Mouse (Mus musculus): Measurements from ENCODE around the gene Calr. TPM values are rescaled to one million over a fixed set of nuclear protein-coding genes. Genes with fewer than 3 reads are reported as not detected.

Calr gene
- polyA plus RNA-seq, 1 experiment from 2014 or later, result 619 TPM

GRCm38 (mm10) chr8:84811303-84811702, 35.4 kb downstream of the Calr start:
- H3K27ac ChIP-seq, result peak overlapping the region; percentile 64
- peak overlapping the region; percentile 54 for H3K4me2 ChIP-seq
- H3K27me3 ChIP-seq, result peaks cover 66% of the 10 kb centered on the region
- no peaks in the 10 kb centered on the region for H3K9me3 ChIP-seq
- WGBS, result 14% methylated on average over 10 of the region's 10 CpGs
- 0 out of 2 replicates have a peak overlapping the region, but pooled peaks have one; percentile 25 for H3K9ac ChIP-seq
- H3K36me3 ChIP-seq (replicated peaks), result no peaks in the 10 kb centered on the region
- H3K4me3 ChIP-seq (replicated peaks), result peak overlapping the region; percentile 25; the same call in 1 of the 2 replicates
- peaks cover 50% of the 10 kb centered on the region for H3K4me1 ChIP-seq
- ATAC-seq (ENCODE audit: low FRiP score), result no peak

DNA sequence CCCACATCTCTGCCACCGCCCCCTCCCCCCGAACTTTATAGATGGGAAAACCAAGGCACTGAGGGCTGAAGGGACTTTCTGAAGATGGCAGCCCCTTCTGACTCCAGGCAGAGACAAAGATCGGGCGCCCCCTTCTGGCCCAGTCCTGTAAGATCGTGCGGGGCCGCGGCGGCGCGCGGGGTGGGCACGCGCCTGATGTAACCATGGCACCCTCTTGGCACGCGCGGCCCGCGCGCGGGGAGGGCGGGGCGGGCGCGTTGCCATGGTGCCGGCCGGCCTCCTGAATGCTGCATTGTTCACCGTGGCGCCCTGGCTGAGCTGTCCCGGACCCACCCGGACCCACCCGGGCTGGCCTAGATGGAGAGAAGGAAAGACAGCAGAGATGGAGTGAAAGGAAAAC, 35.8 kb downstream of the Calr start:
- H3K4me3 ChIP-seq (replicated peaks), result peak overlapping the region; percentile 25; the same call in 1 of the 2 replicates
- peaks cover 50% of the 10 kb centered on the region for H3K4me1 ChIP-seq
- H3K9me3 ChIP-seq, result no peaks in the 10 kb centered on the region
- H3K27ac ChIP-seq, result peak overlapping the region; percentile 64
- peaks cover 69% of the 10 kb centered on the region for H3K27me3 ChIP-seq
- H3K9ac ChIP-seq, result 0 out of 2 replicates have a peak overlapping the region, but pooled peaks have one; percentile 25
- WGBS, result under 1% methylated on average over 32 of the region's 32 CpGs
- no peaks in the 10 kb centered on the region for H3K36me3 ChIP-seq (replicated peaks)
- peak; percentile 86 for ATAC-seq (ENCODE audit: low FRiP score)
- peak overlapping the region; percentile 54 for H3K4me2 ChIP-seq

- H3K27ac ChIP-seq, result 0 out of 2 replicates have a peak overlapping the region, but pooled peaks have one; percentile 46
- 67% methylated on average over 5 of the region's 5 CpGs for WGBS
- no peak for ATAC-seq (ENCODE audit: low FRiP score)
- H3K27me3 ChIP-seq, result peaks cover 71% of the 10 kb centered on the region
- no peaks in the 10 kb centered on the region for H3K36me3 ChIP-seq (replicated peaks)
- H3K4me1 ChIP-seq, result peaks cover 44% of the 10 kb centered on the region
- no peak overlapping the region for H3K9ac ChIP-seq
- no peak overlapping the region for H3K4me2 ChIP-seq
- H3K4me3 ChIP-seq (replicated peaks), result no peak overlapping the region
- H3K9me3 ChIP-seq, result no peaks in the 10 kb centered on the region
Observed at GRCm38 (mm10) chr8:84809941-84810280, 36.8 kb downstream of the Calr start.

GRCm38 (mm10) chr8:84809109-84809940, 37.4 kb downstream of the Calr start:
- peaks cover 71% of the 10 kb centered on the region for H3K27me3 ChIP-seq
- ATAC-seq (ENCODE audit: low FRiP score), result no peak; the same call in 1 of the 2 replicates
- H3K4me2 ChIP-seq, result no peak overlapping the region
- no peak overlapping the region for H3K9ac ChIP-seq
- no peak overlapping the region for H3K4me3 ChIP-seq (replicated peaks)
- peaks cover 38% of the 10 kb centered on the region for H3K4me1 ChIP-seq
- H3K36me3 ChIP-seq (replicated peaks), result no peaks in the 10 kb centered on the region
- peak overlapping the region; percentile 46; the same call in 1 of the 2 replicates for H3K27ac ChIP-seq
- no peaks in the 10 kb centered on the region for H3K9me3 ChIP-seq
- WGBS, result 42% methylated on average over 12 of the region's 12 CpGs

GRCm38 (mm10) chr8:84806031-84806430, 40.7 kb downstream of the Calr start:
- no peak overlapping the region for H3K9ac ChIP-seq
- no peak overlapping the region for H3K4me3 ChIP-seq (replicated peaks)
- ATAC-seq (ENCODE audit: low FRiP score), result no peak
- H3K9me3 ChIP-seq, result no peaks in the 10 kb centered on the region
- H3K27ac ChIP-seq, result no peak overlapping the region
- no peak overlapping the region for H3K4me2 ChIP-seq
- peaks cover 83% of the 10 kb centered on the region for H3K27me3 ChIP-seq
- WGBS, result 92% methylated on average over 5 of the region's 5 CpGs
- no peaks in the 10 kb centered on the region for H3K36me3 ChIP-seq (replicated peaks)
- peaks cover 16% of the 10 kb centered on the region for H3K4me1 ChIP-seq

DNA sequence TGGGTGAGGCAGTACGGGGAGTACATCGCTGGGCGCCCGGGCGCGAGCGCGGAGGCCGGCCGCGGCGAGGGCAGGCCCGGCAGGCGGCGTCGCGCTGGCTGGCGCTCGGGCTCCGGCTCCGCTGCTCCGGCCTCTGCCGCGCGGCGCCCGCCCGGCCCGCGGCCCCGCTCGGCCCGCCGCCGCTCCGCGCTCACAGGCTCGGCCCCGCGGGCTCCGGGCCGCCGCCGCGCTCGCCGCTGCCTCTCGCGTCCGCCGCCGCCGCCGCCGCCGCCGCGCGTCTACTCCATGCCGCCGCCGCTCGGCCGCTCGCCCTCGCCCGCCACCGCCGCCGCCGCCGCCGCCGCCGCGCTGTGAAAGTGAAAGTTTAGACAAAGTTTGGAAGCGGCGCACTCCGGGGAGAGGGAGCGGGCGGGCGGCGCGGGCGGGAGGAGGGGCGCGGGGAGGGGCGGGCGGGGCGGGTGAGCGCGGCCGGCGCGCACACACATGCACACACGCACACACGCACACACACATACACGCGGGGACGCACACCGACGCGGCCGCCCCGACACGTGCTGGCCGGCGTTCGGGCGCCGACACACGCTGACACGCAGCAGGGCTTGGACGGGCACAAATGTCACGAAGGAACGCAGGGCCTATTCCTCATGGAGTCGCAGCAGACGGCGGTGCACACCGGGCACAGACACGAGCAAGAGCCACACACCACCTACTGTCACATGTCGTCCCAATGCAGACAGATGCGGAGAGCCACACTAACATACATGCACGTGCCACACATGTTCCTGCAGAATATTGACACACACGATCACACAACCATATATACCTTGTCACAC, 46.5 kb downstream of the Calr start, which contains the start of gene Nfix:
TSS of gene Nfix (minus strand) at position 346 of the 833 bp plus-strand sequence.
- H3K36me3 ChIP-seq (replicated peaks), result no peaks in the 10 kb centered on the region
- peak within 1 kb of the TSS; percentile 74 for H3K27ac ChIP-seq
- H3K4me1 ChIP-seq, result peaks cover 27% of the 10 kb centered on the region
- H3K27me3 ChIP-seq, result peaks cover 94% of the 10 kb centered on the region
- peak; percentile 49 for ATAC-seq (ENCODE audit: low FRiP score)
- peak within 1 kb of the TSS; percentile 93 for H3K9ac ChIP-seq
- no peaks in the 10 kb centered on the region for H3K9me3 ChIP-seq
- WGBS, result 3% methylated on average over 54 of the region's 125 CpGs
- peak within 1 kb of the TSS; percentile 68 for H3K4me3 ChIP-seq (replicated peaks)
- H3K4me2 ChIP-seq, result peak within 1 kb of the TSS; percentile 78

DNA sequence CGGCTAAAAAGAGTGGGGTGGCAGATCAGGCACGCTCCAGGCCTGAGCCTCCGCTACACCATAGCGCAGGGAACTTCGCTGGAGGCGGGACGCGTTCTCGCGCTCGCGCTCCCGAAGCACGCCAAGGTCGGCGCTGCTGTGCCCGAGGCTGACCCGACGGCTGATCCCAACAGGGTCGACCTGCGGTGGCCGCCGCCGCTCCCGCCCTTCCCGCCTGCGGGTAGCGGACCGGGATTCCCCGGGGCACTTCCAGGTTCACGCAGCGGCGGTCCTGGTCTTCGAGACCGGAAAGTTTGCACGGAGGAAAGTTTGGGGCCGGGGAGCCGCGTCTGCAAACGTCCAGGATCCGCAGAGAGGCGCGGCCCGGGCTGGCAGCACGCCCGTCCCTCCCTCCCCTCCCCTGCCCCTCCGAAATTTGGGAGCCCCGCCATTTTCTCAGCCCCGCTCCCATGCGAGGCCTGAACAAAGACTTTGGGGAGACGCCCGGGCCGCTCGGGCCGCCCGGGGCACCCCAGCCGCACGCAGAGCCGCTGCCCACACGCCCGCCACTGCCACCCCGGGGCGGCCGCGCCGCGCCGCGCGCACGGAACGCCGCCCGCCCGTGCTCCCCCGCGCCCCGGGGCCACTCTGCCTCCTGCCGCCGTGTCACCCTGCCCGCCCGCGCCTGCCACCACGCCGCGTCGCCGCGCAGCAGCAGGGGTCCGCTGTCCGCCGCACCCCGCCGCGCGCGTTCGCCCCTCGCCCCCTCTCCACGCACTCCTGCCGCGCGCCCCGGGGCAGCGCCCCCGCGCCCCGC, 47.4 kb downstream of the Calr start:
- peaks cover 31% of the 10 kb centered on the region for H3K4me1 ChIP-seq
- H3K4me3 ChIP-seq (replicated peaks), result peak overlapping the region; percentile 68
- H3K9me3 ChIP-seq, result no peaks in the 10 kb centered on the region
- peak overlapping the region; percentile 93 for H3K9ac ChIP-seq
- no peaks in the 10 kb centered on the region for H3K36me3 ChIP-seq (replicated peaks)
- peaks cover 94% of the 10 kb centered on the region for H3K27me3 ChIP-seq
- H3K4me2 ChIP-seq, result peak overlapping the region; percentile 78
- under 1% methylated on average over 88 of the region's 108 CpGs for WGBS
- peak overlapping the region; percentile 74 for H3K27ac ChIP-seq
- ATAC-seq (ENCODE audit: low FRiP score), result peak; percentile 31

DNA sequence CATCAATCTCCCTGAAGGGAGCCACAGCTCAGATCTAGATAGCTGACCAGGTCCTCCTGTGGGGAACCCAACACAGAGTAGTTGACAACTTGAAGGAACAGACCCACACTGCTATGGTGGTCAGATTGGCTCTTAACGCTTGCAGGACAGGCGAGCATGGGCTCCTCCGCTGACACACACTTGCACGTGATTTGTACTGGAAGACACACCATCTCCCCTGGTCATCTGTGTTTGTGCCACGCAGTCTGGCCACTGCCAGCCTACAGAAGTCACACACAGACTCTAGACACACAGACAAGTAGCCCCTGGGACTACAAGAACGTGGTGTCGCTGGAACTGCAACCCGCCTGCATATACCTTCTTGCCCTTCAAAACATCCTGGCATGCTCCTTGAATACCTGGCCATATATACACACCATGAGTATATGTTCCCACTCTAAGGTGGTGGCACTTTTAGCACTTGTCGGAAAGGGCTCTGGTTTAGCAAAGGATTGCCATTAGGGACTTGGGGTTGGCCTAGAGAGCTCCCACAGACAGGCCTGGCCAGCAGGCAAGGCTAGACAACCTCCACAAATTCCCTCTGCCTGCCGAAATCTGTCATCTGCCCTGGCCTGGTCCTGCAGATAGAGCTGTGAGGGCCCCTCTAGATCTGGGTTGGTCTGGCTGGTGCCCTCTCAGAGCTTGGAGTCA, 48.1 kb downstream of the Calr start:
- ATAC-seq (ENCODE audit: low FRiP score), result no peak
- Histone ChIP-seq H3K9me3 (no peaks in the 10 kb centered on the region), H3K27me3 (peaks cover 94% of the 10 kb centered on the region), H3K9ac (peak overlapping the region; percentile 93), H3K36me3 (replicated peaks) (no peaks in the 10 kb centered on the region), H3K4me1 (peaks cover 36% of the 10 kb centered on the region), H3K4me2 (peak overlapping the region; percentile 78), H3K27ac (peak overlapping the region; percentile 74; the same call in 1 of the 2 replicates), H3K4me3 (replicated peaks) (peak overlapping the region; percentile 68)
- 39% methylated on average over 10 of the region's 10 CpGs for WGBS

- ATAC-seq (ENCODE audit: low FRiP score), result no peak
- 71% methylated on average over 6 of the region's 6 CpGs for WGBS
- Histone ChIP-seq H3K27me3 (peaks cover 94% of the 10 kb centered on the region), H3K9me3 (no peaks in the 10 kb centered on the region), H3K27ac (no peak overlapping the region), H3K9ac (peak overlapping the region; percentile 93; the same call in 1 of the 2 replicates), H3K4me1 (peaks cover 36% of the 10 kb centered on the region), H3K4me3 (replicated peaks) (peak overlapping the region; percentile 68), H3K4me2 (peak overlapping the region; percentile 78), H3K36me3 (replicated peaks) (no peaks in the 10 kb centered on the region)
Observed at GRCm38 (mm10) chr8:84797971-84798370, 48.8 kb downstream of the Calr start.

GRCm38 (mm10) chr8:84797256-84797797, 49.4 kb downstream of the Calr start:
- H3K4me2 ChIP-seq, result peak overlapping the region; percentile 78; the same call in 1 of the 2 replicates
- H3K4me1 ChIP-seq, result peaks cover 36% of the 10 kb centered on the region
- peak overlapping the region; percentile 17; the same call in 1 of the 2 replicates for H3K9ac ChIP-seq
- 76% methylated on average over 15 of the region's 15 CpGs for WGBS
- no peaks in the 10 kb centered on the region for H3K9me3 ChIP-seq
- H3K4me3 ChIP-seq (replicated peaks), result peak overlapping the region; percentile 68; the same call in 1 of the 2 replicates
- H3K36me3 ChIP-seq (replicated peaks), result no peaks in the 10 kb centered on the region
- no peak for ATAC-seq (ENCODE audit: low FRiP score)
- peaks cover 94% of the 10 kb centered on the region for H3K27me3 ChIP-seq
- no peak overlapping the region for H3K27ac ChIP-seq

DNA sequence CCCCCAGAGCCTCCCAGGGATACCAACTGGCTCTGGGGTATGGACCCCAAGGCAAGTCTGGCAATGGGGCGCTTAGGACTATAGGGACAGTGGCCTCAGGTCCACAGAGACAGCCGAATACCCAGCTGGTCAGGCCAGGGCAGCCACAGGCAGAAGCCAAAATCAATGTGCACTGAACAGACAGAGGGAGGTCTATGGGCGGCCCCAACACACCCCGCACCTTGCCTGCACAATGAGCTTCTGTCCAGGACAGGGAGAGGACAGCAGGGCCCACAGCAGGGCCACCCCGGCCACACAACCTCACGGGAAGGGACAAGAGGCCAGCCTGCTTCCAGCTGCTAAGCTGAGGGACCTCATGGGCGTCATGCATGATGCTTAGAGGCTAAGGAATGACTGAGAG, 52.2 kb downstream of the Calr start:
- ATAC-seq (ENCODE audit: low FRiP score), result peak; percentile 4; the same call in 1 of the 2 replicates
- H3K9ac ChIP-seq, result peak overlapping the region; percentile 40; the same call in 1 of the 2 replicates
- peak overlapping the region; percentile 81 for H3K27ac ChIP-seq
- H3K4me3 ChIP-seq (replicated peaks), result peak overlapping the region; percentile 14; the same call in 1 of the 2 replicates
- H3K27me3 ChIP-seq, result peaks cover 100% of the 10 kb centered on the region
- 34% methylated on average over 7 of the region's 7 CpGs for WGBS
- H3K4me1 ChIP-seq, result peaks cover 41% of the 10 kb centered on the region
- no peaks in the 10 kb centered on the region for H3K9me3 ChIP-seq
- peak overlapping the region; percentile 28 for H3K4me2 ChIP-seq
- no peaks in the 10 kb centered on the region for H3K36me3 ChIP-seq (replicated peaks)
